Mouse (Mus musculus): ENCODE data around the gene Dpf2.

DNA sequence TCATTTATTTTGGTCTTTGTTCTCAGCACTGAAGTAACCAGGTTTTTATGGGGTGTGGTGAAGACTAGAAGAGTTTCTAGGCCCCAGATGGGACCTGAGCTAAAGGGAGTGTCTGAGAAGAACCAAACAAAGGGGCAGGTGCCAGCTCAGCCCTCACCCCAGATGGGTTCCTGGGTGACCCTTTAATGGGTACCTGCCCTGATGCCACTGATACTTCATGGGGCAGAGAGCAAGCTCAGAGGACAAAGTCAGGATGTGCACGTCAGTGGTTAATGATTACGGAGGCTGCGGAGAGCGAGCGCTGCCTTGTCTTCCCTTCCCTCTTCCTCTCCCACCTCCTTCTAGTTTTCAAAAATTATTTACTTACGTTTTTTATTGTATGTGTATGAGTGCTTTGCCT lies 31.7 kb downstream of the Dpf2 start:
- TF ChIP-seq CTCF (IDR thresholded peaks at IDR 0.05; ENCODE audit: borderline replicate concordance, insufficient read depth, low read length) (no peak), POLR2A (IDR thresholded peaks at IDR 0.05; ENCODE audit: low read depth, low read length) (no peak)

All from embryonic fibroblast, embryonic 13.5 days (primary cell).